Mouse (Mus musculus): ENCODE results near the gene Lctl.
"Not testable (repeated sequence)": the region's sequence is repeated elsewhere in the genome, so short reads cannot be mapped to it uniquely, and the experiment has no call there.

Lctl gene

GRCm38 (mm10) chr9:64120584-64121277, 3.8 kb downstream of the Lctl start:
- peak; percentile 63 for DNase-seq (ENCODE audit: low read depth, low spot score)

- DNase-seq (ENCODE audit: low read depth, low spot score) = peak; percentile 71
Observed at GRCm38 (mm10) chr9:64122601-64123000, 5.7 kb downstream of the Lctl start.

- DNase-seq (ENCODE audit: low read depth, low spot score) = not testable (repeated sequence)
Observed at GRCm38 (mm10) chr9:64124846-64125245, 7.9 kb downstream of the Lctl start.

GRCm38 (mm10) chr9:64125307-64125706, 8.4 kb downstream of the Lctl start:
- no peak for DNase-seq (ENCODE audit: low read depth, low spot score)

- no peak for DNase-seq (ENCODE audit: low read depth, low spot score)
Observed at GRCm38 (mm10) chr9:64126121-64126520, 9.2 kb downstream of the Lctl start.

GRCm38 (mm10) chr9:64131623-64132022, 14.7 kb downstream of the Lctl start:
- no peak for DNase-seq (ENCODE audit: low read depth, low spot score)

- DNase-seq (ENCODE audit: low read depth, low spot score) = not testable (repeated sequence)
Observed at GRCm38 (mm10) chr9:64138896-64139295, 21.9 kb downstream of the Lctl start.

- DNase-seq (ENCODE audit: low read depth, low spot score) = no peak
Observed at GRCm38 (mm10) chr9:64139879-64140278, 22.9 kb downstream of the Lctl start.

- no peak for DNase-seq (ENCODE audit: low read depth, low spot score)
Observed at GRCm38 (mm10) chr9:64156641-64157040, 39.7 kb downstream of the Lctl start.

- DNase-seq (ENCODE audit: low read depth, low spot score) = no peak
Observed at GRCm38 (mm10) chr9:64160471-64160870, 43.5 kb downstream of the Lctl start.

GRCm38 (mm10) chr9:64169967-64170366, 53.0 kb downstream of the Lctl start:
- not testable (repeated sequence) for DNase-seq (ENCODE audit: low read depth, low spot score)

GRCm38 (mm10) chr9:64172145-64172815, 55.3 kb downstream of the Lctl start:
- no peak for DNase-seq (ENCODE audit: low read depth, low spot score)

GRCm38 (mm10) chr9:64172816-64173665, 56.1 kb downstream of the Lctl start, which contains the start of the genes Zwilch and Rpl4:
TSS of gene Zwilch (minus strand) at chr9:64173104.
TSS of gene Rpl4 (plus strand) at chr9:64173375.
- peak; percentile 76 for DNase-seq (ENCODE audit: low read depth, low spot score)

GRCm38 (mm10) chr9:64173666-64174220, 56.8 kb downstream of the Lctl start:
- DNase-seq (ENCODE audit: low read depth, low spot score) = no peak

- DNase-seq (ENCODE audit: low read depth, low spot score) = no peak
Observed at GRCm38 (mm10) chr9:64174341-64174740, 57.4 kb downstream of the Lctl start.

- DNase-seq (ENCODE audit: low read depth, low spot score) = no peak
Observed at GRCm38 (mm10) chr9:64174766-64175165, 57.8 kb downstream of the Lctl start.

GRCm38 (mm10) chr9:64175378-64175777, 58.4 kb downstream of the Lctl start:
- no peak for DNase-seq (ENCODE audit: low read depth, low spot score)

- no peak for DNase-seq (ENCODE audit: low read depth, low spot score)
Observed at GRCm38 (mm10) chr9:64178610-64178973, 61.6 kb downstream of the Lctl start.

- peak; percentile 93 for DNase-seq (ENCODE audit: low read depth, low spot score)
Observed at GRCm38 (mm10) chr9:64178974-64179646, 62.2 kb downstream of the Lctl start, which contains the start of gene Snapc5. TSS of gene Snapc5 (plus strand) at chr9:64179274.

GRCm38 (mm10) chr9:64183295-64183694, 66.3 kb downstream of the Lctl start:
- DNase-seq (ENCODE audit: low read depth, low spot score) = not testable (repeated sequence)

GRCm38 (mm10) chr9:64184166-64184840, 67.4 kb downstream of the Lctl start:
- DNase-seq (ENCODE audit: low read depth, low spot score) = no peak
